Mouse (Mus musculus) cerebellum, adult 11-12 months (tissue): Measurements from ENCODE around the gene C5ar1.
A peak's percentile ranks its signal among the peaks of the same experiment; 100 is the strongest.
"Not testable (repeated sequence)": the region's sequence is repeated elsewhere in the genome, so short reads cannot be mapped to it uniquely, and the experiment has no call there.

ENCODE experiments used
- DNase-seq: peaks from one replicate; pipeline ENCODE4 v3.0.0; 2022

The C5ar1 gene

DNA sequence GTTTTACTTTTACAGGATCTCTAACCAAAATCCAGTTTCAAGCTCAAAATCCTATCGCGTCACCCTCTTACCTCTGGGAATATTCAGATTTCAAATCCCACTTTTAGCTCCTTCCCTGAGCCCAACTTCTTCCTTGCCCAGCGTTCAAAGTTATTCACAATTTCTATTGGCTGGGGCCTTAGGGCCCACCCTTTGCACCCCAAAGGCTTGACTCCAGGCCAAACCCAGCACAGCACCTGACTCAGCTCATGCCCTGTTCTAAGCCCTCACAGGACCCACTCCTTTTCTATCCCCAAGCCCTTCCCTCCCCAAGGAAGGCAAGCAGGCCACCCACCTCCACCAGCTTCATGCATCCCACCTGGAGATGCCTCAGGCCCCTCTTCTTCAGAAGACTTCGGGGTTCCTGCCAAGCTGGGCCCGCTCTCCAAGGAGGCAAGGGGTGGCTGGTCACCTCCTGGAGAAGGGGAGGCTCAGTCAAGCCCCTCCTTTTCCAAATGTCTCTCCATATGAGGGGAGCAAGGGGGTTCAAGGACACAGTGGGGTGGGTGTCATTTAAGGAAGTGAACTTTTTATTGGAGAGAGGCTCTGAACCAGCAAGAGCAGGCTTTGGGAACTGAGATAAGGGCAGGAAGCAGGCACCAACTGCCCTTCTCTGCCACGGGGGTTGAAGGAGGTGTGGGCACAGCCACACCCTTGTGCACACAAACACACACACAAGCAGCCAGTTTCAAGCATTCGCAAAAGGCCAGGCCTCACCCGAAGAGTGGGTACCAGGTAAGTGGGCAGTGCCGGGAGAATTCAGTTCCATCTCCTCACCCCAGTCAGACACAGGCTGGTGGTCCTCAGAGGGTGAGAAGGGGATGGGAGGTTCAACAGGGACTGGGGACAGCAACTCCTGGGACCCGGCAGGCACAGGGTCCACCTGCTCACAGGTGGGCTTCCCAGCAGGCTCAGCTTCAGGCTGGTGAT lies 15.9 kb upstream of the C5ar1 start:
- DNase-seq = peak; percentile 61

DNA sequence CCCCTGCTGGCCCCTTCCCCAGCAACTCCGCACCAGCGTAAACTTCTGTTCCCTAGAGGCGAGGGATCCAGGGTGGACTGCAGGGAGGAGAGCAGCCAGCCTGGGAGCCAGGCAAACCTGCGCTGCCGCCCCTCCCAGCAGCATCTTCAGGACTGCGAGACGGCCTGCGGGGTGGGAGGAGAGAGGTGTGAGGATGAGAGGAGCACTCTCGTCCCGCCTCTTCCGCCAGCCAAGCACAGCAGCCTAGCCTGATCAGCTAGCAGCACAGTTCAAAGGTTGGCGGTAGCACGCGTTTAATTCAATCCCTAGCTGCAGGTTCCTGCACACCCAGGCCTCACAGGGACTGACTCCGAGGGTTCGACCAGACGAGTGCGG lies 14.4 kb upstream of the C5ar1 start:
- DNase-seq = peak; percentile 85

DNA sequence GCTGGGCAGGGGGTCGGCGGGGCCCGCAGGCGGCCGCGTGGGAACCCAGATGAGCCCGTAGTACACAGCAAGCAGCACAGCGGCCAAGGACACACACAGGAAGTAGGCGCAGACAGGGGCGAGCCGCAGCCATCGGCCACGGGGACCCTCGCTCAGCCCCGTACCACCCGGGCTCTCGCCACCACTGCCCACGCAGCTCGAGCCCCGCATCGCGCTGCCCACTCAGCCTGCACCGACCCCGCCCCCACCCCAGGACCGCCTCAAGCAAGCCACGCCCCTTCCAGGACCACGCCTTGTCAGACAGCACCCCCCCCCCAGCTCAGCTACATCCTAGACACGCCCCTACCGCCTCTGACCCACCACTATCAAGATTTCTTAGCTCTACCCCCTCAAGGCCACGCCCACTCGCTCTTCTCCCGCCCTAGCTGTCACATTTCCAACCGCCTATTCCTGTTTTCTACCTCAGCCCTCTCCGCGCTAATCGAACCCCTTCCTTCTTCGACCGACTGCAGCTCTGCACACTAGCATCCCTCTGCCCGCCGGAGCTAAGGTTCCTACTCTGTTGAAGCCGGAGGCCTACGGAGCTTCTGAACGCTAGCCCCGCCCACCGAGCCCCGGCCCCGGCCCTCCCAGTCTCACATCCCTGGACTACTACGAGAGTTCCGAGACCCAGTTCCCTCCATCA lies 13.9 kb upstream of the C5ar1 start, which contains the start of gene Inafm1:
Inafm1 (minus strand) TSS at position 537 of the 685 bp plus-strand sequence.
- DNase-seq = peak; percentile 91

DNA sequence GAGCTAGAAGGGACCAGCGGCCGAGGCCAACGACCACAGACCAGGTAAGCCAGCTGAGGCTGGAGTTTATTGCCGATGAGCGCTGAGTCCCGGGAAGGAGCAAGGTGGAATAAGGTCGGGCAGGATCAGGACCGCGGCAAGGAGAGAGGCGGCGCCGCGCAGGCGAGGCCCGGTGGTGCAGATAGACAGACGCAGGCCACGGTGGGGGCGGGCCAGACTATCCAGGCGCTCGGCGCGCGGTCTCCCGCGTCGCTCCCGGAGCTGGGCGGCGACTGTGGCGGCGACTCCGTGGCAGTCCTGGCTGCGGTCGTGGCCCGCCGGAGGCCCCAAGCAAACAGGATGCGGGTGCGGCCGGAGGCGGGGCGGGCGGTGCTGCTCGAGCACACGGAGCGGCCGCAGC lies 13.3 kb upstream of the C5ar1 start:
- DNase-seq = peak; percentile 81

DNA sequence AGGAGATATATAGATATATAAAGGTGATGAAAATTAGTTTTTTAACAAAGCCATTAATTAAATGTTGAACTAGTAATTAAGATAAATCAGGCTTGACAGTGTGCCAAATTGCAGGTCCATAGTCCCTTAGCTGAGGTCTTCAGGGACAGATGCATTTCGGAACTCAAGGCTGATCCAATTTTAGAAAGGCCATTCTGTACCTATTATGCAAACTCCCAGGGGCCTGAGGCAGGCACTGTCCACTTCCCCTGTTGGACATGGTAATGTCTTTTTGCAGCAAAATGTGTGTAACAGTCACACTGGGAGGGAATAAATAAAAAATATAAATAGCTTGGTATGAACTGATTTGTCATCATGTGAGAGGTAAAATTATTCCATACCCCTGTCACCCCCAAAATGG lies 11.8 kb upstream of the C5ar1 start:
- no peak for DNase-seq

DNA sequence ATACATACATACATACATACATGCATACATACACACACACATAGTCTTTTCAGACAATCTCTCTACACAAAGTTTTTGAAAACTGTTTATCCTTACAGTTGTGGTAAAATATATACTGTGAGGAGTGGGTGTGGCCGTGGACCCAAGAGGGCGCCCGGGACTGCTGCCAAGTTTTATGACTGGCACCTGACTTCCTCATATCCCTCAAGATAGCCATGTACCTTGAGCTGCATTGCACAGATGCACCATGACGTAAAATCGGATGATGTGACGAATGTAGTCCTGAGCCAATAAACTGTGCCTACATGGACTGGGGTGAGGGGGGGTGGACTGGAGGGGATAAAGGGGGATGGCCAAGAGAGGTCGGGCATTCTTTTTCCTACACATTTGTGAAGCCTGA lies 7.3 kb upstream of the C5ar1 start:
- DNase-seq = not testable (repeated sequence)

DNA sequence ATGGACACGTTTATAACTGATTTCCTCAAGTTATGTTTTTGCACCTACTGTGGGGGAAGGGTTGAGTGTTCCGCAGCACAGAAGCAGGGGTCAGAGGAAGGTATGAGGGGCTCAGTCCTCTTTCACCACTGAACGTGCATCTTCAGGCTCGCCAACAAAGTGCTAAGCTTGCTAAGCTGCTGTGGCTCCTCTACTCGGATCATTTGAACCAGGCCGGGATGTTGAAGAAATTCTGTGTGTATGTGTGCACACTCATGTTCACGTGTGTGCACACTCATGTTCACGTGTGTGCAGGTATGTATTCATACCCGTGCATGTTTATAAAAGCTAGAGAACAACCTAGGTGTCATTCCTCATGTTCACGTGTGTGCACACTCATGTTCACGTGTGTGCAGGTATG lies 6.5 kb upstream of the C5ar1 start:
- no peak for DNase-seq

DNA sequence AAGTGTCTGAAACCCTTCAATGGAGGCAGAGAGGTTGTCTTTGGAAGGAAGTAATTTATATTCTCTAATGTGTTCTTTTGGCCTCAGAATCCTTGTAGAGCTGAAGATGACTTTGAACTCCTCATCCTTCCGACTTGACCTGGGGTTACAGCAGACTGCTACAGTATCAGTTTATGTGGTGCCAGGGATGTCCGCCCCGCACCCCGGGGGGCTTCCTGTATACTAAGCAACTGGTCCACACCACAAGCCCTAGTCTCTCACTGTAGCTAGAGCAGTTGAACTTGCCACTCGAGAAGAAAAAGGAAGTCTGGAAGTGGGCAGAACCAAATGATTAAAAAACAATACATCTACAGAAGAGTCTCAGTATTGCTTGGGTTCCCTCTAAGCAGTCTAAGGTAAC lies 4.5 kb upstream of the C5ar1 start:
- DNase-seq = no peak

DNA sequence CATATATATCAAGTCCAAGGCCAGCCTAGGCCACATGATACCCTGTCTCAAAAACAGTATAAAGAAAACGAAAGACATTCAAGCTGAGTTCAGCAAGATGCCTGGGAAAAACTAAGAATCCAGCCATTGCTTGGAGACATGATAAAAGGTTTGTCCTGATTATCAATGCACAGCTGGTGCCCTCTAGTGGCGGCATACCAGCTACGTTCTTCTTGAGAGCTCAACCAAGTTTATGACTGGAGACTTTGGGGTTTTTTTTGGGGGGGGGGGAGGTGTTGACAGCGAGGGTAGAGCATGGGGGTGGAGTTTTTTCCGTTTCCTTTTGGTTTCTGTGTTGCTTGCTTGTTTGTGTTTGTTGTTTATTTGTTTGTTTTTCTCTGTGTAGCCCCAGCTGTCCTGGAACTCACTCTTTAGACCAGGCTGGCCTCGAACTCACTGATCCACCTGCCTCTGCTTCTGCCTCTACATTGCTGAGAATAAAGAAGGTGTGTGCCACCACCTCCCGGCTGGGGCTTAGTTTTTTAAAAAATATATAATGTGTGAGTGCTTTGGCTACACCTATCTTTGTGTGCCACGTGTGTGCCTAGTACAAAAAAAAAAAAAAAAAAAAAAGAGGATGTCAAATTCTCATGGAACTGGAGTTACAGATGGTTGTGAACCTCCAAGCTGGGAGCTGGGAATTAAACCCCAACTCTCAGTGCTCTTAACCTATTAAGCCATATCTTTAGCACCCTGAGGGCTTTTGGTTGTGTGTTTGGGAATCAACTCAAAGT lies 3.9 kb upstream of the C5ar1 start:
- peak; percentile 66 for DNase-seq

DNA sequence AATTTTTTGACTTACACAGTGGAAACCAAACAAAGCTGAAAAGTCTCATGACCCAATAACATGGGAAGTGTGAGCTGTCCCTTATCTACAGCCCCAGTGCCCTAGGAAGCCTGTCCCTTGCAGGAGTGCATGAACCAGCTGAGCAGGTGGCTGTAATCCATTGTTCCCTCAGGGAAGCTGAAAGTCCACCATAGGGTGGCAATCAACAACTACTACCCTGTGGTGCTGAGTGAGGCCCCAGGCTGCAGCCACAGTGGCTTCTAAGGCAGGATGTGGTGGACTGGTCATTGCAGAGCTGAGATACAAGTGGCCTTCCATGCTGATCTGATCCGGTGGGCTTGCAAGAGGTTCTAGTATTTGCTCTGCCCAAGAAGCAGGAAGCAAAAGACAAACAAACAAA lies 1.8 kb upstream of the C5ar1 start:
- no peak for DNase-seq

DNA sequence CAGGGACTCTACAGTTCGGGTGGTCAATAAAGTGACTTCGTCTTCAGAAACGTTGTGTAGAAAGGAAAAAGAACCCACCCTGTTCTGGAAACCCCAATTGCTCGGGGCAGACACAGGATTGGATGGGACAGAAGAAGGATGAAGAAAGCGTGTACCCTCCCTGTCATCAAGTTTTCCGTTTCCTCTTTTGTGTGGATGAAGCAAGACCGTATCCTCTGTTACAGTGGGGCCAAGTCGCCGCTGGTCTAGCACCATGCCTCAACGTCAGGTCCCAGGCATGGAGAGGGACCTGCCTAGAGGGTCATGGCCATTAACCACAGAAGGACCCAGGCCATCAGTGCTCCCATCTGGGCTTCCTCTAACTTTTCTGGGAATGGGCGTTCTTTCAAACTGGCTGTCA lies 1.5 kb downstream of the C5ar1 start:
- DNase-seq = no peak

DNA sequence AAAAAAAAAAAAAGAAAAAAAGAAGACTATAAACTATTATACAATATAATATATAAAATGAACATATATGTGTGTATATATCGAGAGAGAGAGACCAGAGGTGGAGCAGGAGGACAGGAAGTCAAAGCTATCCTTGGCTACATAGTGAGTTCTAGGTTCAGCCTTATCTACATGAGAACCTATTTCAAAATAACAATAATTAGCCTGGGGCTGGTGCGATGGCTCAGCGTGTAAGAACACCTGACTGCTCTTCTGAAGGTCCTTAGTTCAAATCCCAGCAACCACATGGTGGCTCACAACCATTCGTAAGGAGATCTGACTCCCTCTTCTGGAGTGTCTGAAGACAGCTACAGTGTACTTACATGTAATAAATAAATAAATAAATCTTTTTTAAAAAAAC lies 3.4 kb downstream of the C5ar1 start:
- DNase-seq = not testable (repeated sequence)

DNA sequence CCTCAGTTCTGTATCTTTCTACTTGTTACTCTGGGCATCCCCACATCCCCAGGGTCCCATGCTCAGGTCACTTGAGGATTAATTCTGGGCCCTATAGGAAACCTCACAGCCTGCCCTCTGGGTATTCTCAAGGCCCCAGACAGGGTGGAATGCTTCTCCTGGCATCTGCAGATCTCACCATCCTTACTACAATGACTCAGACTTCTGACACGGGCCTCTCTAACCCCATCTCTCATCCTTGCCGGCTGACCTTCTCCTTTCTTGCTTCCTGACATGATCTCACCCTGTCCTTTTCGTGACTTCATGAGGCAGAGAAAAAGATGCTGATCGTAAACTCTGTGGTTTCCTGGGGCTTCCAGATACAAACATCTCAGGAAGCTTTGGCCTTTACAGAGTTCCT lies 5.1 kb downstream of the C5ar1 start:
- DNase-seq = no peak

DNA sequence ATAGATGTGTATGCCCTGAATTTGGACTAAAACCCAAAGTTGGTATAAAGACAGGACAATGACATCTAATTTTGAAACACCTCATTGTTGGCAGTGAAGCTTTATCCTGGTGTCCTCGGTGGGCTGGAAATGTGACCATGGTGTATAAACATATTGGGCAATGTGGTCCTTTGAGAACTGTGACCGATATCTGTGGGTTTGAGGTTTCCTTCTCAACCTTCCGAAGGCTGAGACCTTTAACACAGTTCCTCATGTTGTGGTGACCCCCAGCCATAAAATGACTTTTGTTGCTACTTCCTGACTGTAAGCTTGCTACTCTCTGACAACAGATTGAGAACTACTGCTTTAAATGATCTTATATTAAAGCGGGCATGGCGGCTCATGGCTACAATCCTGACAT lies 8.7 kb downstream of the C5ar1 start:
- DNase-seq = no peak

DNA sequence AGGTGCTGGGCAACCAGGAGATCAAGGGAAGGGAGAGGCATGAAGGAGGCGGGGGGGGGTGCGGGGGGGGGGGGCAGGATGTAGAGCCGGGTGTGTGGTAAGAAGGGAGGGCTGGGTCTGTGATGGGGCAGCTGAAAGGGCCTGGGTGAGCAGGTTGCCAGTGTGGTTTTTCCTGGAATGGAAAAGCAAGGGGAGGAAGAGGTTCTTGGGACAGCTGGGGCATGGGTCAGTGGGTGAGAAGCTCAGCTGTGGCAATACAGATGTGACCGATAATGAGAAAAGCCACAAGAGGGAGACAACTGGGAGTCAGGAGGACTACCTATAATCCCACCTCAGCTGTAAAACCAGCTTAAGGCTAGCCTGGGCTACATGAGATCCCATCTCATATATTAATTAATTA lies 13.4 kb downstream of the C5ar1 start:
- no peak for DNase-seq

DNA sequence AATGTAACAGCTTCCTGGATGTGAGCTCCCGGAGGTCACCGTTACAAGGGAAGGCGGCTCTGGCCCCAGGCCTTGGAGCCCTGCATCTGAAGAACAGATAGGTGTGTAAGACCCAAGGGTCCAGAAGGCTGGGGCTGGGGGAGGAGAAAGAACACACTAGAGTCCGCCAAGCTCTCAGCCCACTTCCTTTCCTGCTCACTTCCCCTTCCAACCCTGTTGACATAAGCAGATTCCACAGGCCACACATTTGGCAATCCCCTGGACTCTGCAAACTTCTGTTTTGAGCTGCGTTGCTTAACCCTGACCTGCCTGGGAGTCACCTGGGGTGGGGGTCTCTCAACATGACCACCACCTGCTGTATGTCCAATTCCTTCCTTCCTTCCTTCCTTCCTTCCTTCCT lies 15.3 kb downstream of the C5ar1 start, which contains the start of gene C5ar2:
C5ar2 (minus strand) TSS at position 88 of the 400 bp plus-strand sequence.
- DNase-seq = no peak

DNA sequence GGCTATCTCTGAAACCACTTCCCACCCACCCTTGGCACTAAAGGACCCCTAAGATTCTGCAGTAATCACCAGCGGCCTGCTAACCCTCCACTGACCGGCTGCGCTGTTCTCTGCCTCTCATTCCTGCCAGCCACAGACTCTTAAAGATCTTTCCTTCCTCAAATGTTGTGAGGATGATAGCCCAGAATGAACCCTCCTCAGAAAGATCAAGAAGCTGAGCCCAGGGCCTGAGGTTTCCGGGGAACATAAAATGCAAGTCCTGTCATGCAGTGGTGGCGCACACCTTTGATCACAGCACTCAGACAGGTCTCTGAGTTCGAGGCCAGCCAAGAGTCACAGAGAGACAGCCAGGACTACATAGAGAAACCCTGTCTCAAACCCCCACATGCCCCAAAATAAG lies 17.1 kb downstream of the C5ar1 start:
- no peak for DNase-seq

DNA sequence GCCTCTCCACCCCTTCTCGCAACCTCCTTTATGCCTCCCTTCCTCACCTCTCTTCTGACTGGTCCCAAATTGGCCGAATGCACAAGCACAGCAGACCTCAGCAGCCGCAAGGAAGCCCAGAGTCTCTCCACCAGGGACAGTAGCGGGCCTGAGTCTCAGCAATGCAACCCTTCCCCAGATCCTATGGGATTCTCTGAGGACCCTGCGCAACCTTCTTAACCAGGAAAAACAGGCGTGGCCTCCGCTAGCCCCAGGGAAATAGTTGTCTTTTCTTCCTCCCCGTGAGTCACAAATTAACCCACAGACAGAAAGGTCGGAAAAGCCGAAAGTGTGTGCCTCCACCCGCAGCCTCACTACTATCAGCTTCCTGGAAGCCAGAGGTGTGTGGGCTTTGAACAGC lies 17.6 kb downstream of the C5ar1 start:
- no peak for DNase-seq

DNA sequence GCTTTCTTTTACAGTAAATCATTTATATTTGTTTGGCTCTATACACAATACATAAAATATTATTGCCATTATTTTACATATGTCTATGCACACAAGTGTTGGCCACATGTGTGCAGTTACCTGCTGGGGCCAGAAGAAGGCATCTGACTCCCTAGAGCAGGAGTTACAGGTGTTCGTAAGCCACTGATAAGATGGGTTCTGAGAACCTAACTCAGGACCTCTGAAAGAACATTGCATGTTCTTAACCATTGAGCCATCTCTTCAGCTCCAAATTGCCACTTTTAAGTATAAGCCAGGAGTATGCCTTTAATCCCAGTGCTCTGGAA lies 18.4 kb downstream of the C5ar1 start:
- DNase-seq = no peak

DNA sequence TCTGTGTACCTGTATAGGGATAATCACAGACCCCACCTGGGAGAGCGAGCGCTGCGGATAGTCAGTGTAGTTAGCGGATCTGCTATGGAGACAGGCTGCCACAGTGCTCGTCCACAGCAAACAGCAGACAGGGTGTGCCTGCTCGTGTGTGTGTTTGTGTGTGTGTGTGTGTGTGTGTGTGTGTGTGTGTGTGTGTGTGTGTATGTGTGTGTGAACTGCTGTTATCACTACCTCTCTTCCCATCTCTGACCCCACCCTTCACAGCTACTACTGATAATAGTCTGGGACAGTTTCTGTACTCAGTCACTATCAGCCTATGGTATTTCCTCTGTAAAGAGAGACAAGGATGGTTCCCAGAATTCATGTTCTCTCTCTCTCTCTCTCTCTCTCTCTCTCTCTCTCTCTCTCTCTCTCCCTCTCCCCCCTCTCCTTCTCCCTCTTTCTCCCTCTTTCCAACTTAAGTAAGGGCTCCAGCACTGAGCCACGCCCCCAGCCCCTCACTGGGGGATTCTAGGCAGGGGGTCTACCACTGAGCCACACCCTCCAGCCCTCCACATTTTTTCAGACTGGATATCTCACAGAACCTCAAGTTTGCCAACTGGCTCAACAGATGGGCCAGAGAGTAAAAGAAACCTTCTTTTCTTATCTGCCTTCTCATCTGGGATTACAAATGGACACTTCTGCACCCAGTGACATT lies 18.9 kb downstream of the C5ar1 start:
- DNase-seq = no peak

DNA sequence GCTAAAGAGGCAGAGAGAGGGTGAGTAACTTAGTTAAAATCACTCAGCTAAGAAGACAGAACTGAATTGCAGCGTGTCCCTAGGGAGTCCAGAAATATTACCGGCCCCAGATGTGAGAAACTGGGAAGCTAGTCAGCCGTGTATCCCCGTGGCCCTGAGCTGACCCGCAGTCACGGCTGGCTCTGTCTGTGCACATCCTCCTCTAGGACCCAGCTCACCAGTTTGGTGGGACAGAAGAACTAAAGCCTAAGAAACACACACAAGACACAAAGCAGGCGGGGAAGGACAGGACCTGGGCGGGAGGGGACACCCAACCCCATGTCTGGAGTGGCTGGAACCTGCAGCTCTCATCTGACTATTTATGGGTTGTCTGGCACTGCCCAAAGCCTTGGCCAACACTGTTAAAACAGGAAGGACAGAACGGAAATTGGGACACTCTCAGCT lies 19.8 kb downstream of the C5ar1 start:
- peak; percentile 79 for DNase-seq

DNA sequence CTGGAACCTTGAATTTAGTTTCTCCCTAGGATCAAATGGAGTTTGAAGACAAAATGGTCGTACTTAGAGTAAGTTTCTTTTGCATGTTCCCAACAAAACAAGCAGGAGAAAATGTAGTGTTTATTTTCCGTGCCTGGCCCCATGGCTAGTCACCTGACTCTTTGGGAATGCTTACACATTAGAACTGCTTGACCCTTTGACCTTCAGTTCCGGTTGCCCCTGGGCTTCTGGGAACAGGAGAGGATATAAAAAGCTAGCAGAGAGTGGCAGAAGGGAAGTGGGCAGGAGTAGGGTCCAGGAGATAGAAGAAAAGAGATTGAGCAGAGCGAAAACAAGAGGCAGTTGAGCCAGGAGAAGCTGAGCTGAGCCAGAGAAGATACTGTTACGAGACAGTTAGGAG lies 29.5 kb downstream of the C5ar1 start:
- DNase-seq = no peak
